Mouse (Mus musculus) ovary, postnatal 14 days (tissue): Measurements from ENCODE around the gene Fam161b.
"Not testable (repeated sequence)": the region's sequence is repeated elsewhere in the genome, so short reads cannot be mapped to it uniquely, and the experiment has no call there.

Source experiments
- DNase-seq: peaks from one replicate; pipeline ENCODE4 v3.0.0; 2022; ENCODE audit warnings: low spot score

The Fam161b gene

GRCm38 (mm10) chr12:84382369-84382768, 20.7 kb upstream of the Fam161b start:
- no peak for DNase-seq

DNA sequence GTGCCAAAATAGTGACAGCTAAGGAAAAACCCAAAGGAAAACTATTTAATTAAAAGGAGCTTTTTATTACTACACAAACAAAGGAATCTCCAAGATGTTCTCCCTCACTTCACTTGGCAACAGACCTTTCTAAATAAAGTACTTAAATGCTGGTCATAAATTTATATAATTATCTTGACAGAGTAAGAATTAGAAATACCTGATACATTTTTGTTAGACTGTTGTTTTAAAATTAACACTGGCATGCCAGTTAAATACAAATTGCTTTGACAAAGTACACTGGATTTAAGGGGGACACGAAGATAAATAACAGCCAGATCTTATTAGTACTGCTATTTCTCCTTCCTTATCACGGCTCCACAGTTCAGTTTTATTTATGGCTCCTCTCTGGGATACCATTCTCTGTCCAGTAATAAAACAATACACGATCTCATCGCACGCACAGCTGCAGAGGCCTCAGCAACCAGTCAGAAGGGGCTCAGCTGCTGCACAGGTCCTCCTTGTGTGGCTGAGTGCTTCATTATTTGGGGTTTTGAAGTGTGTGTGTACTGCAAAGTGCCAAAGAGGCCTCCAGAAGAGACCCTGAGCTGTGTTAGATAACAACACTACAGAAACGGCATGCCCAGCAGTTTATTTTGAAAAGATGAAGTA, 12.3 kb upstream of the Fam161b start:
- DNase-seq = no peak

DNA sequence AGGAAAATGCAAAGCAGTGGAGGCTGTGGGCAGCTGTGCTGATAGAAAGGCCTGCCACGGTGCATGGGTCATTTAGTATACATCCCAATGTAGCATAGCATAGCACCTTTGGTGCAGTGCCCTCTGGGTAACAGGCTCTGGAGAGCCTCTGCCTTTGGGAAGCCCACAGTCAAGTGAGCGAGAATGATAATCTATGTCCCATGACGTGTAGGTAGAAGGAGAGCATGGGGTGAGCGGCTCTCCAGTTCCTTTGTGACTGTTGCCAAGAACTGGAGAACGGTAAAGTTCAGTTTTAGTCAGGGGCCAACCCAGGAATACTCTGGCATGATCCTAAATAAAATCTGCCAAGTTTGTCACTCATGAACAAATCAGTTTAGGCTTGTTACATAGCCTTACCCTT, 10.0 kb upstream of the Fam161b start:
- no peak for DNase-seq

DNA sequence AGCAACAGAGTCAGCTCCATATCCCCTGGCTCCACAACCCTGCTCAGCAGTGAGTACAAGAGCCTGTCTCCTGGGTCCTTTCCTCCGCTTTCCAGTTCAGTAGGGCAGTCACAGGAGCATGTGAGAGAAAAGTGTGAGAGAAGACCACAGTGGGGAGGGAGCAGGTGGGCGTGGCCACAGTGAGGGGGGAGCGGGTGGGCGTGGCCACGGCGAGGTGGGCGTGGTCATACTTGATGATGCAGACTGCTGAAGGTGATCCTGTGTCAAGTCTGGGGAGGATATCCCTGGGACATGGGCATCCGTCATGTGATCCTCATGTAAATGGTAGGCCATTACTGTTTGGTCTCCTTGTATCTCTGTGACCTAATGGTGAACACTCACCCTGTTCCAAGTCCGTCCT, 5.3 kb upstream of the Fam161b start:
- no peak for DNase-seq

DNA sequence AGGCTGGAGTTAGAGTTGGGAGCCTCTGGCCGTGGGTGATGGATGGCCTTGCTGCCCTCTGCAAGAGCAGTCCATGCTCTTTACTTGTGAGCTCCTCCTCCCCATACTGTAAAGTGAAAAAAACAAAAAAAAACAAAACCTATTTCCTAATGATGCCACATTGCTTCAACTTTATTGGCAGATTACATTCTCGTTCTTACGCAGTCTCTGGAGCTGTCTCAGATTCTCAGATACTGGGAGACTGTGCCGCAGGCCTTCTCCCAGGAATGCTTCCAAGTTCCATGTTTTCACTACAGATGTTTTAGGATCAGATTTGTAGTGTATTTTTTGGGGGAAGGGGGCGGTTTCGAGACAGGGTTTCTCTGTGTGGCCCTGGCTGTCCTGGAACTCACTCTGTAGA, 3.5 kb upstream of the Fam161b start:
- no peak for DNase-seq

DNA sequence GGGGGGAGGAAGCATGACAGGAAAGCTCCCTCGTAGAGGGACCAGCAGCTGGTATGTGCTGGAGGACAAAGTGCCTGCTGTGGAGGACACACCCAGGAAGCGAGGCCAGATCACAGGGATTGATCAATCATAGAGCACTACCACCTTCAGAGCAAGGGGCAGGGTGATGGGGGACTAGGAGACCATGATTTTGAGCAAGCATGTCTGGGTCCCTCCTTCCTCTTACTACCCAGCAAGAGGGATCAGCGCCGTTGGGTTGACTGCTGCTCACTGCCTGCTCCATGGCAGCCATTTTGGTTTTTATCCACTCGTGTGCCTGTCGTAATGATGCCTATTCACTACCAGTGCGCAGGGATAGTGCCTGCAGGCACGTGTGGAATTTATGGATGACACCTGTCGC, 2.7 kb upstream of the Fam161b start:
- DNase-seq = no peak

- no peak for DNase-seq
Observed at GRCm38 (mm10) chr12:84362872-84363271, 1.2 kb upstream of the Fam161b start.

GRCm38 (mm10) chr12:84358699-84359098, 2.9 kb downstream of the Fam161b start:
- not testable (repeated sequence) for DNase-seq

- DNase-seq = peak; percentile 22
Observed at GRCm38 (mm10) chr12:84347192-84347591, 14.4 kb downstream of the Fam161b start.

GRCm38 (mm10) chr12:84336963-84337625, 24.5 kb downstream of the Fam161b start:
- DNase-seq = no peak

- no peak for DNase-seq
Observed at GRCm38 (mm10) chr12:84327111-84327512, 34.5 kb downstream of the Fam161b start.

DNA sequence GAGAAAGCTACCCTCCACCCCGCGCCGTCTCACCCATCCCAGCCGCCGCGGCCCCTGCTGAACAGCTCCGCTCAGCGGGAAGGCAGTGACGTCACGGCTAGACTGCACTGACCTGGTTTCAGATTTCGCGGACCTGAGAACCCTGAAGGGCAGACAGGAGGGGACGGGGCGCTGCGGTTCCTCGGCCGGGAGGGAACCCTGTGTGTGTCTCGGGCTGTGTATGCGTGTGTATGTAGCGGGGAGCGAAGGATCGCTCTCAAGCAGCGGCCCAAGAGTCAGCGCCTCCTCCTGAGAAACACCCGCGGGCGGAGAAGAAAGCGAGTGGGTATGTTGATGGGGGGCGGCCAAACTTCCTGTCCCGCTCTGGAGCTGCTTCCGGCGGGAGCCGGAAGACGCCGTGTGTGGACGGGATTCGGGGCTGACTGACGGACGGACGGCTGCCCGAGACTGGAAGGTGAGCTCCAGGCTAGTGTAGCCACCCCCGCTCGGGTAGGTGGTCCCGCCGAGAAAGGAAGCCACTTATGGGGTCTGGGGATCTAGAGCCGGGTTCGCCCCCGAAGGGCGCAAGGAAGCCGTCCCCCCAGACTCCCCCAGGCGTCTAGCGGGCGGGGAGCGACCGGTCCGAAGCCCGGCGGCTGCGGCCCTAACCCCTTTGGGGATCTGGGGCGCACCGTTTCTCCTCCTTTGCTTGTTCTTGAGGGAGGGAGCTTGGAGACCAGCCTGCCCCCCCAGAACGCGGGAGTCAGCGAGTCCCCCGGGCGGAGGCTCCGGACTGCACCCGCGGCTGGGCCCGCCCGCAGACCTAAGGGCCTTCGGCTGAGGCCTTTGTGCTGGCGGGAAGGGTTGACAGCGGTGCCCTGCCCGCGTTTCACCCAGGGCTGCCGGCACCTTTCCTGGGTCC, 44.7 kb downstream of the Fam161b start, which contains the start of gene Zfp410:
TSS of gene Zfp410 (plus strand) at position 132 of the 901 bp plus-strand sequence.
- peak; percentile 72 for DNase-seq

DNA sequence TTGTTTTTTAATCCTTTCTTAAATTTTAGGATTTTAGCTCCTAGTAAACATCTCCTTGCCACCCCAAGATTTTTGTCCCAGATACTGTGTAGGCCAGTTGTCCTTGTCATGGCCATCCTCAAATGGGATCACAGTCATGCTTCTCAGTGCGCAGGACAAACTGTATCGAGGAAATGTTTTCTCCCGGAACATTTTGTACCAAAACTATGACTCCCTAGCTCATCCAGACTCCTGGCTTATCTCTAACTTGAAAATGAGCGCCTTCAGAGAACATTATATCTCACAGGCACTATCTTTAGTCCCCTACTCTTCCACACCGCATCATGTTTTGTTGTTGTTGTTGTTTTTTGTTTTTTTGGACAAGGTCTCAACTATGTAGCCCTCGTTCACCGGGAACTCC, 45.6 kb downstream of the Fam161b start:
- DNase-seq = no peak

DNA sequence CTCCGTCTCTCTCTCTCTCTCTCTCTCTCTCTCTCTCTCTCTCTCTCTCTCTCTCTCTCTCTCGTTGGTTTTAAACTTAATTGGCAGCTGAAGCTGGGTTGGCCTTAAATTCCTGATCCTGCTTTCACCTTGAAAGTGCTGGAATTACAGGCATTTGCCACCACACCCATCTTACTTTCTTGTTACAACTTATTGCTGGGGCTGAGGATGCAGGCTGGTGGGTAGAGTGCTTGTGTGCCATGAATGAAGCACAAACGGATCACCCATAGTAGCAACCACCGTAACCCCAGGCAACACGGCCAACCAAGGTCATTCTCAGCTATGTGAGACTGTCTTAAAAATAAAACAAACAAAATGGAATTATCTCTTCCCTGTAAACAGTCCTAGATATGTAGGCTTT, 50.3 kb downstream of the Fam161b start:
- DNase-seq = no peak

- DNase-seq = no peak
Observed at GRCm38 (mm10) chr12:84304554-84304953, 57.1 kb downstream of the Fam161b start.

DNA sequence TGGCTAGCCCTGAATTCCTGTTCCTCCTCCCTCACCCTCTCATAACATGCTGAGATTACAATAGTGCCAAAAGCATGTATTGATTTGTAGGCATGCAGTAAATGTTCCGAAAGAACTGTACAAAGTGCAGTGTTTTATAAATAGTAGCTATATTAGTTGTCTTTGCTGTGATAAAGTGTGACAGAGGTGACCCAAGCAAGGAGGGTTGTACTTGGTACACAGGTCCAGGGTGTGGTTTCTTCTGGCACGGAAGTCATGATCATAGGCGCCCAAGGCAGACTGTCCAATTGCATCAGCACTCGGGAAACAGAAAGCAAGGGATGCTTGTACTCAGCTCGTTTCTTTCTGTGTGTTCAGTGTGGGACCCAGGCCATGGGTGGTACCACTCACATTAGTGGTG, 57.5 kb downstream of the Fam161b start:
- no peak for DNase-seq

DNA sequence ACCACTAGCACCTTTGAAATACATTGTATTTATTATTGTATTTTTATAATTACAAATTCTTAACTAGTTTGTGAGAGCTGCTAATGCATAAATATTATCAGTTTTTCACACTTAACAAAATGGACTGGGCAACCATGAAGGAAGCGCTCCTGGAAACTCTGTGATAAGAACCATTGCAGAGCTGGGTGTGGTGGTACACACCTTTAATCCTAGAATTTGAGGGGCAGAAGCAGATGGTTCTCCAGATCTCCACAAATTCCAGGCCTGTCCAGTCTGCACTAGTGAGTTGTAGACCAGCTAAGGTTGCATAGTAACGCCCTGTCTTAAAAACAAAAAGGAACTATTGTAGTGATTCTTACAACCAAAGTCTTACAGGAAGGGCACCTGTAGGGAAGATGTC, 62.4 kb downstream of the Fam161b start:
- DNase-seq = no peak

DNA sequence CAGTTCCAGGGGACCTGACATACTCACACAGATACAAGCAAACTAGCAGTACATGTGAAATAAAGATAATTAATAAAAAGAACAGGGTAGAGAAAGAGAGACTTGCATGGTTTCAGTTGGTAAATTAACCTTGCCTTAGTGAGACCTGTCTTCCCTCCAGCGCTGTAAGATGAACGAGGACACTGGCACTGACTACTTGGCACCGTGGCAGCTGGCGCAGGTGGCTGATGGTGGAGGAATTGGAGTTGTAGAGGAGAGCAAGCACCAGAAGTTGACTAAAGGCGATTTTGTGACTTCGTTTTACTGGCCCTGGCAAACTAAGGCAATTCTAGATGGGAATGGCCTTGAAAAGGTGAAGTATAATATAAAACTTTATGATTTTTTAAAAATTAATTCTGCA, 63.8 kb downstream of the Fam161b start:
- DNase-seq = no peak
